ENCODE assay signal across 9 mouse cellular contexts in genomic region chr2:93372097-93372571, GRCm38 (mm10). TPM values are rescaled to one million over a fixed set of nuclear protein-coding genes. Genes with fewer than 3 reads are reported as not detected.
DNase-seq lines count a peak whose midpoint lies in the region; ATAC-seq and TF ChIP-seq lines count a peak whose summit lies in the region.
"Had no signal": no experiment of that assay in that cellular context is flagged by ENCODE, and none has a peak within 500 bp of the region (broad histone marks: within the 10 kb centered on the region; RNA-seq: fewer than 3 reads in every experiment).

No protein-coding gene starts in this region.

- WGBS in kidney, postnatal 0 days: 0% methylated on average over 5 of the region's 6 CpGs
- 21% methylated on average over 2 of the region's 6 CpGs for WGBS in intestine, embryonic 16.5 days

- no peak for TF ChIP-seq CTCF in kidney, postnatal 0 days (IDR thresholded peaks at IDR 0.05; ENCODE audit: low read depth)

- no peak for ATAC-seq in kidney, postnatal 0 days (replicated peaks; ENCODE audit: low FRiP score, low read depth)
- ATAC-seq in intestine, embryonic 16.5 days: peak; percentile 47; the same call in 1 of the 2 replicates

- H3K27ac ChIP-seq in kidney, postnatal 0 days: no peak overlapping the region
- H3K27ac ChIP-seq in intestine, embryonic 16.5 days (ENCODE audit: low read length): no peak overlapping the region

- H3K36me3 ChIP-seq in kidney, postnatal 0 days (ENCODE audit: insufficient read depth, low read length): no peaks in the 10 kb centered on the region
- H3K36me3 ChIP-seq in intestine, embryonic 16.5 days (ENCODE audit: control insufficient read depth, insufficient read depth, low read length): no peaks in the 10 kb centered on the region

- no peaks in the 10 kb centered on the region for H3K27me3 ChIP-seq in kidney, postnatal 0 days (ENCODE audit: insufficient read depth, low read length)
- no peaks in the 10 kb centered on the region for H3K27me3 ChIP-seq in intestine, embryonic 16.5 days (replicated peaks; ENCODE audit: control insufficient read depth, insufficient read depth, low read length)

- no peak overlapping the region for H3K4me3 ChIP-seq in kidney, postnatal 0 days (replicated peaks; ENCODE audit: low read depth, low read length)
- no peak overlapping the region for H3K4me3 ChIP-seq in intestine, embryonic 16.5 days (ENCODE audit: low read length)

- peak; percentile 41 for DNase-seq in embryo, embryonic 10 days (ENCODE audit: low spot score)
- no peak for DNase-seq in embryo, embryonic 10.5 days (ENCODE audit: low spot score)
- peak; percentile 18 for DNase-seq in kidney, postnatal 0 days (ENCODE audit: low spot score)
- DNase-seq in kidney, adult 8-10 months: no peak
- DNase-seq in adrenal gland, adult 2 months: peak; percentile 64
- DNase-seq in layer of hippocampus, postnatal 14 days (ENCODE audit: low spot score in 2 of 2): no peak
- DNase-seq in left cerebral cortex, postnatal 36 days (ENCODE audit: low spot score in 2 of 2): no peak
- DNase-seq: cerebellum, adult 2 months had no signal

- H3K4me2 ChIP-seq in kidney, postnatal 0 days (ENCODE audit: low read length): no peak overlapping the region
- H3K4me2 ChIP-seq in intestine, embryonic 16.5 days (ENCODE audit: low read depth, low read length): no peak overlapping the region

- no peaks in the 10 kb centered on the region for H3K9me3 ChIP-seq in kidney, postnatal 0 days (replicated peaks; ENCODE audit: low read length)
- no peaks in the 10 kb centered on the region for H3K9me3 ChIP-seq in intestine, embryonic 16.5 days (ENCODE audit: control insufficient read depth, low read length)

- intact Hi-C loops in left cerebral cortex, postnatal 36 days (cut with DNase I): no loop called here

- no peaks in the 10 kb centered on the region for H3K4me1 ChIP-seq in kidney, postnatal 0 days (replicated peaks; ENCODE audit: insufficient read depth, low read length)
- H3K4me1 ChIP-seq in intestine, embryonic 16.5 days (ENCODE audit: control insufficient read depth, insufficient read depth, low read length): peaks cover 3% of the 10 kb centered on the region; the same call in 1 of the 2 replicates

- no peak overlapping the region for H3K9ac ChIP-seq in kidney, postnatal 0 days (ENCODE audit: low read depth, low read length)
- H3K9ac ChIP-seq in intestine, embryonic 16.5 days (ENCODE audit: low read depth, low read length): no peak overlapping the region

RNA-seq across cellular contexts. Expression of gene Tspan18, which starts 37.8 kb away (rescaled TPM):
- polyA plus RNA-seq in kidney, postnatal 0 days (2015; fragmentation: Nextera tagmentation; extraction: Ambion mirVana): 26.4 and 29.2 TPM in 2 replicates
- 10 to 100 TPM; 48.1 to 57.7 TPM for total RNA-seq in adrenal gland, adult 2 months (2021)
- polyA plus RNA-seq in adrenal gland, adult 2 months (2012; rRNA removed): 156 and 192 TPM in 2 replicates
- 19.5 and 19.6 TPM in 2 replicates for polyA plus RNA-seq in intestine, embryonic 16.5 days (2015; fragmentation: Nextera tagmentation; extraction: Ambion mirVana)
- 10 to 100 TPM; 46.6 to 52.3 TPM for total RNA-seq in layer of hippocampus, postnatal 14 days (2021)
- 1 to 10 TPM; 2.1 TPM for total RNA-seq in left cerebral cortex, postnatal 36 days (2021)

Comparison
In these comparisons a context has a peak if more than half of its experiments do, and no peak if none do; other contexts are left out.
1. DNase-seq: peak in embryo, embryonic 10 days (single experiment), kidney, postnatal 0 days (single experiment) and adrenal gland, adult 2 months (single experiment); none in embryo, embryonic 10.5 days (single experiment), kidney, adult 8-10 months (0 of 2), layer of hippocampus, postnatal 14 days (0 of 2) and left cerebral cortex, postnatal 36 days (0 of 2).
2. RNA of gene Tspan18, which starts 37.8 kb away (total RNA-seq): 48.1 to 57.7 TPM in adrenal gland, adult 2 months and 46.6 to 52.3 TPM in layer of hippocampus, postnatal 14 days; 2.1 TPM in left cerebral cortex, postnatal 36 days; every median in the first group is over 10 times any median in the second.